ENCODE assay signal across 15 mouse cellular contexts in the genomic region with DNA sequence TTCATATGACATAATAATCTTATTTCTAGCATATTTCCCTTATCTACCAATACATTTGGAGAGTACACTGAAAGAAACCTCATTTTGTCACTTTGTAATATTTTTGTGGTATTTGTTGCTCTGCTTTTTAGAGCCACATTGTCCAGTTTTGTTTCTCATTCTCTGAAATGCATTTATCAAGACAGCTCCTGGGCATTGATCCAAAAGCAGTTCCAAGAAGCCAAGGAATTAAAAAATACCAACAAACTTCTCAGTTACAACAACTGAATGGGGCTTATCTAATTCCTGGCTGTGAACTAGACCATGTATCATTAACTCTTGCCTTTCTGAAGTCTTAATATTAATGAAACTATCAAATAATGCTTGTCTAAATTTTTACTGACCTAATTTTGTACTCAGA.
DNase-seq lines count a peak whose midpoint lies in the region; ATAC-seq and TF ChIP-seq lines count a peak whose summit lies in the region.
"Had no signal": no experiment of that assay in that cellular context is flagged by ENCODE, and none has a peak within 500 bp of the region (broad histone marks: within the 10 kb centered on the region; RNA-seq: fewer than 3 reads in every experiment).

No protein-coding gene starts in this region.

- intact Hi-C loops in heart, adult 2 months (cut with DNase I): no loop called here

- H3K27ac ChIP-seq in heart, adult 2 months: no peak overlapping the region
- H3K27ac ChIP-seq in lung, embryonic 14.5 days (ENCODE audit: low read depth): no peak overlapping the region
- H3K27ac ChIP-seq: embryonic facial prominence, embryonic 15.5 days; limb, embryonic 15.5 days had no signal

- no peaks in the 10 kb centered on the region for H3K9me3 ChIP-seq in lung, embryonic 14.5 days (ENCODE audit: low read depth, low read length)
- H3K9me3 ChIP-seq: embryonic facial prominence, embryonic 15.5 days; heart, embryonic 13.5 days; limb, embryonic 15.5 days; megakaryocyte, embryonic 14.5 days had no signal

- DNase-seq in adrenal gland, adult 2 months: peak; percentile 53
- no peak for DNase-seq in adrenal gland, postnatal 4 days (ENCODE audit: low spot score in 2 of 2)
- DNase-seq in heart, adult 9 months (ENCODE audit: low spot score in 2 of 2): peak; percentile 24 to 49
- DNase-seq in heart, adult 2 months: no peak
- DNase-seq in lung, embryonic 14.5 days: peak; percentile 87
- no peak for DNase-seq in lung, postnatal 4 days
- peak; percentile 23 for DNase-seq in lung, postnatal 25 days (ENCODE audit: low spot score)
- no peak for DNase-seq in urinary bladder, adult 18-20 months (ENCODE audit: low spot score in 2 of 2)
- DNase-seq: cerebellum, adult 11 months; retina, postnatal 1 day; thymus, postnatal 36 days had no signal

- H3K4me2 ChIP-seq in lung, embryonic 14.5 days: no peak overlapping the region
- H3K4me2 ChIP-seq: embryonic facial prominence, embryonic 15.5 days; heart, embryonic 13.5 days; limb, embryonic 15.5 days had no signal

- H3K36me3 ChIP-seq in heart, adult 2 months (ENCODE audit: control insufficient read depth, insufficient read depth, low read length): no peaks in the 10 kb centered on the region
- no peaks in the 10 kb centered on the region for H3K36me3 ChIP-seq in lung, embryonic 14.5 days (ENCODE audit: insufficient read depth)
- H3K36me3 ChIP-seq: embryonic facial prominence, embryonic 15.5 days; heart, embryonic 13.5 days; limb, embryonic 15.5 days had no signal

- no peak overlapping the region for H3K9ac ChIP-seq in heart, adult 2 months (ENCODE audit: low read depth, low read length)
- H3K9ac ChIP-seq in lung, embryonic 14.5 days: no peak overlapping the region
- H3K9ac ChIP-seq: embryonic facial prominence, embryonic 15.5 days; heart, embryonic 13.5 days; limb, embryonic 15.5 days had no signal

- no peak; the same call in 1 of the 2 replicates for ATAC-seq in lung, embryonic 14.5 days (ENCODE audit: insufficient read depth)

- no peak for TF ChIP-seq EP300 in heart, adult 2 months (IDR thresholded peaks at IDR 0.05; ENCODE audit: insufficient read depth, low read depth, low read length)

- H3K4me1 ChIP-seq in heart, adult 2 months (ENCODE audit: control insufficient read depth, insufficient read depth, low read length): peaks cover 1% of the 10 kb centered on the region
- H3K4me1 ChIP-seq in lung, embryonic 14.5 days (ENCODE audit: insufficient read depth): no peaks in the 10 kb centered on the region
- H3K4me1 ChIP-seq: embryonic facial prominence, embryonic 15.5 days; limb, embryonic 15.5 days; megakaryocyte, embryonic 14.5 days had no signal

- H3K27me3 ChIP-seq in heart, adult 2 months (ENCODE audit: control insufficient read depth, insufficient read depth, low read length): no peaks in the 10 kb centered on the region
- no peaks in the 10 kb centered on the region for H3K27me3 ChIP-seq in lung, embryonic 14.5 days (ENCODE audit: insufficient read depth, low read length)
- H3K27me3 ChIP-seq: embryonic facial prominence, embryonic 15.5 days; heart, embryonic 13.5 days; limb, embryonic 15.5 days; megakaryocyte, embryonic 14.5 days had no signal

- H3K4me3 ChIP-seq in heart, adult 2 months: no peak overlapping the region
- H3K4me3 ChIP-seq in lung, embryonic 14.5 days (ENCODE audit: low read depth, low read length): no peak overlapping the region
- H3K4me3 ChIP-seq: embryonic facial prominence, embryonic 15.5 days; heart, embryonic 13.5 days; limb, embryonic 15.5 days; megakaryocyte, embryonic 14.5 days had no signal

- no peaks in the 10 kb centered on the region for H3K79me2 ChIP-seq in heart, adult 2 months (replicated peaks; ENCODE audit: control insufficient read depth, insufficient read depth, low read length)

- TF ChIP-seq POLR2A in heart, adult 2 months (IDR thresholded peaks at IDR 0.05; ENCODE audit: insufficient read depth, low read depth, low read length): no peak

- TF ChIP-seq CTCF in heart, adult 2 months (IDR thresholded peaks at IDR 0.05): no peak
- TF ChIP-seq CTCF in lung, embryonic 14.5 days (IDR thresholded peaks at IDR 0.05; ENCODE audit: low read depth): no peak

Comparison
In these comparisons a context has a peak if more than half of its experiments do, and no peak if none do; other contexts are left out.
1. DNase-seq: peak in adrenal gland, adult 2 months (single experiment), heart, adult 9 months (2 of 2), lung, embryonic 14.5 days (single experiment) and lung, postnatal 25 days (single experiment); none in adrenal gland, postnatal 4 days (0 of 2), heart, adult 2 months (0 of 2), lung, postnatal 4 days (0 of 2) and urinary bladder, adult 18-20 months (0 of 2).